Mouse (Mus musculus): ENCODE data around the gene Cnnm4. TPM values are rescaled to one million over a fixed set of nuclear protein-coding genes. Genes with fewer than 3 reads are reported as not detected.

Gene Cnnm4
- polyA plus RNA-seq, 1 experiment from 2014 or later: 13.4 TPM

GRCm38 (mm10) chr1:36554633-36555399 lies 83.4 kb downstream of the Cnnm4 start:
- H3K36me3 ChIP-seq: peaks cover 58% of the 10 kb centered on the region
- WGBS: 78% methylated on average over 21 of the region's 21 CpGs

GRCm38 (mm10) chr1:36555798-36556395 lies 84.5 kb downstream of the Cnnm4 start:
- DNase-seq (ENCODE audit: low spot score): peak; percentile 49
- H3K9me3 ChIP-seq: no peaks in the 10 kb centered on the region
- H3K36me3 ChIP-seq: peaks cover 47% of the 10 kb centered on the region
- WGBS: 8% methylated on average over 8 of the region's 8 CpGs
- H3K27ac ChIP-seq: peak overlapping the region; percentile 99
- peaks cover 54% of the 10 kb centered on the region for H3K4me1 ChIP-seq (replicated peaks)
- peak overlapping the region; percentile 78 for H3K4me3 ChIP-seq
- peaks cover 12% of the 10 kb centered on the region; the same call in 1 of the 2 replicates for H3K27me3 ChIP-seq (ENCODE audit: insufficient read depth, poor library complexity, severe bottlenecking)

More at GRCm38 (mm10) chr1:36554633-36555399, 83.4 kb downstream of the Cnnm4 start:
- H3K9me3 ChIP-seq: no peaks in the 10 kb centered on the region
- H3K4me1 ChIP-seq (replicated peaks): peaks cover 54% of the 10 kb centered on the region
- H3K4me3 ChIP-seq: peak overlapping the region; percentile 78
- DNase-seq (ENCODE audit: low spot score): no peak
- peaks cover 10% of the 10 kb centered on the region; the same call in 1 of the 2 replicates for H3K27me3 ChIP-seq (ENCODE audit: insufficient read depth, poor library complexity, severe bottlenecking)
- H3K27ac ChIP-seq: peak overlapping the region; percentile 99

- H3K4me3 ChIP-seq: peak overlapping the region; percentile 78
- peaks cover 60% of the 10 kb centered on the region for H3K4me1 ChIP-seq (replicated peaks)
- H3K27ac ChIP-seq: peak overlapping the region; percentile 99
- H3K9me3 ChIP-seq: no peaks in the 10 kb centered on the region
- peak; percentile 96 for DNase-seq (ENCODE audit: low spot score)
- H3K27me3 ChIP-seq (ENCODE audit: insufficient read depth, poor library complexity, severe bottlenecking): peaks cover 12% of the 10 kb centered on the region; the same call in 1 of the 2 replicates
- WGBS: under 1% methylated on average over 52 of the region's 52 CpGs
- H3K36me3 ChIP-seq: peaks cover 38% of the 10 kb centered on the region
These were observed 85.4 kb downstream of the Cnnm4 start for GRCm38 (mm10) chr1:36556553-36557456.

- peaks cover 12% of the 10 kb centered on the region; the same call in 1 of the 2 replicates for H3K27me3 ChIP-seq (ENCODE audit: insufficient read depth, poor library complexity, severe bottlenecking)
- no peaks in the 10 kb centered on the region for H3K9me3 ChIP-seq
- peak overlapping the region; percentile 99 for H3K27ac ChIP-seq
- H3K4me3 ChIP-seq: peak overlapping the region; percentile 78
- H3K4me1 ChIP-seq (replicated peaks): peaks cover 67% of the 10 kb centered on the region
- DNase-seq (ENCODE audit: low spot score): peak; percentile 87
- H3K36me3 ChIP-seq: peaks cover 31% of the 10 kb centered on the region
- under 1% methylated on average over 48 of the region's 48 CpGs for WGBS
These were observed 86.1 kb downstream of the Cnnm4 start for GRCm38 (mm10) chr1:36557457-36558011.

Other genes starting within 250 kb of the Cnnm4 start
- 51.7 and 54.0 TPM in 2 replicates for gene Uggt1, start 226.9 kb upstream of the Cnnm4 start, polyA plus RNA-seq (2016; fragmentation: Nextera tagmentation; extraction: Ambion mirVana)
- gene Neurl3, start 196.9 kb upstream of the Cnnm4 start, polyA plus RNA-seq (2016; fragmentation: Nextera tagmentation; extraction: Ambion mirVana): 0.30 and 0.31 TPM in 2 replicates
- gene Arid5a, start 163.9 kb upstream of the Cnnm4 start, polyA plus RNA-seq (2016; fragmentation: Nextera tagmentation; extraction: Ambion mirVana): 2.0 and 3.5 TPM in 2 replicates
- 44.5 and 47.0 TPM in 2 replicates for gene Kansl3, start 102.4 kb upstream of the Cnnm4 start, polyA plus RNA-seq (2016; fragmentation: Nextera tagmentation; extraction: Ambion mirVana)
- gene Fer1l5, start 99.3 kb upstream of the Cnnm4 start, polyA plus RNA-seq (2016; fragmentation: Nextera tagmentation; extraction: Ambion mirVana): 1.2 and 1.6 TPM in 2 replicates
- gene Lman2l, start 26.3 kb upstream of the Cnnm4 start, polyA plus RNA-seq (2016; fragmentation: Nextera tagmentation; extraction: Ambion mirVana): 62.9 and 65.2 TPM in 2 replicates
- gene Cnnm3, start 40.2 kb downstream of the Cnnm4 start, polyA plus RNA-seq (2016; fragmentation: Nextera tagmentation; extraction: Ambion mirVana): 3.2 and 3.5 TPM in 2 replicates
- gene Ankrd23, start 65.3 kb downstream of the Cnnm4 start, polyA plus RNA-seq (2016; fragmentation: Nextera tagmentation; extraction: Ambion mirVana): 15.7 and 18.0 TPM in 2 replicates
- gene Gm42417, start 67.8 kb downstream of the Cnnm4 start, polyA plus RNA-seq (2016; fragmentation: Nextera tagmentation; extraction: Ambion mirVana): 0.75 TPM in 1 of 2 replicates, not detected in the other
- 16.9 and 20.6 TPM in 2 replicates for gene Ankrd39, start 75.8 kb downstream of the Cnnm4 start, polyA plus RNA-seq (2016; fragmentation: Nextera tagmentation; extraction: Ambion mirVana)
- 25.4 and 29.6 TPM in 2 replicates for gene Sema4c, start 86.7 kb downstream of the Cnnm4 start, polyA plus RNA-seq (2016; fragmentation: Nextera tagmentation; extraction: Ambion mirVana)
- 0.42 and 0.46 TPM in 2 replicates for gene Fam178b, start 211.6 kb downstream of the Cnnm4 start, polyA plus RNA-seq (2016; fragmentation: Nextera tagmentation; extraction: Ambion mirVana)
- 566 and 596 TPM in 2 replicates for gene Cox5b, start 219.8 kb downstream of the Cnnm4 start, polyA plus RNA-seq (2016; fragmentation: Nextera tagmentation; extraction: Ambion mirVana)
- 0.15 and 0.22 TPM in 2 replicates for gene 4933424G06Rik, start 238.5 kb downstream of the Cnnm4 start, polyA plus RNA-seq (2016; fragmentation: Nextera tagmentation; extraction: Ambion mirVana)
- 135 and 147 TPM in 2 replicates for gene Actr1b, start 242.8 kb downstream of the Cnnm4 start, polyA plus RNA-seq (2016; fragmentation: Nextera tagmentation; extraction: Ambion mirVana)